Mouse (Mus musculus): ENCODE data around the gene Gsto1. TPM values are rescaled to one million over a fixed set of nuclear protein-coding genes. Genes with fewer than 3 reads are reported as not detected.

Gene Gsto1
- total RNA-seq, 2 experiments from 2014 or later, result 121 to 129 TPM

DNA sequence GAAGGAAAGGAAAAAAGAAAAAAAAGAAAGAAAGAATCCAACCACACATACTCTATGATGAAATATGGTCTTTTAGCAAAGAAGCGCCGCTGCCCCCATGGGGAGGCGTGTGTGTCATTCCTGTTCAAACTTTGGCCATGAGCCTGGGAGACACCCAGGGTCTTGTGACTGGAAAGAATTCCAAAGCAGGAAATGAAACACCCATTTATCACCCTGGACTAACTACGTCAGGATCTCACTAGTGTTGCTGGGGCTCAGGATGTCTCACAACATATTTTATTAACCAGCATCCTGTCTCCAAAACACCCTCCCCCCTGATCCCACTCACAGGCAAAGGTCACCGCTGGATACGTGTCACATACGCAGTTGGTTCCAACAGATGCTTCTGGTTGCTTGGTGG is 31.8 kb downstream of the Gsto1 start:
- no peak for DNase-seq (ENCODE audit: low spot score in 2 of 2)

DNA sequence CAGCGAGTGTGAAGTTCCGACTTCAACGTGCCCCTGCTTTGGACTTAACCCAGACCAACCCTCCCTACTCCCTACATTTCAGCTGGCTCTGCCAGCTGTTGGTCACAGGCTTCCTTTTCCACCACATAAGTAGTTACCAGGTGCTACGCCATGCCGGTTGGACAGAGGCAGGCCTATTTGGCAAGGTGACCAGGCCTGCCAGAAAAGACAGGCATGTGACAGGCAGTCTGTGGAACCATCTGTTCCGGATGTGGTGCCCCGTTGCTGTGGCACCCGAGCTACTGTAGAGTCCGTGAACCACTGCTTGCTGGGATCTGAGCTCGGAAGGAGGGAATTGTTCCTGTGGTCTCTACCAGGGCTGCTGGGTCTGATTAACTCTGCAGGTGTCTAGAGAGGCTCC is 32.6 kb downstream of the Gsto1 start:
- no peak for DNase-seq (ENCODE audit: low spot score in 2 of 2)

DNA sequence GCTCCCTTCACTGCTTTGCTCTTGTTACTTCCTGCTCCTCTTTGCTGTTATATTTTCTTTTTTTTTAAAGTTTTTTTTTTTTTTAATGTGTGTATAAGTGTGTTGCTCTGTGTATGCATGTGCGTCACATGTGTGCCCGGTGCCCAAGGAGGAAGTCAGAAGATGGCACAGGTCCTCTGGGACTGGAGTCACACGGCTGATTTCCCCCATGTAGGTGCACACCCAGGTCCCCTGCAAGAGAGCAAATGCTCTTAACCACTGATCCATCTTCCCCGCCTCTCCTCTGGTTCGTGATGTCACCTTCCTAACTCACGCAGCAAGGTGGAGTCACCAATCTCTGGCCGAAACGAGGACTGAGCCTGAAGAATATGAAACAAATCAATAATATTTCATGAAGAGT is 33.3 kb downstream of the Gsto1 start:
- no peak for DNase-seq (ENCODE audit: low spot score in 2 of 2)

DNA sequence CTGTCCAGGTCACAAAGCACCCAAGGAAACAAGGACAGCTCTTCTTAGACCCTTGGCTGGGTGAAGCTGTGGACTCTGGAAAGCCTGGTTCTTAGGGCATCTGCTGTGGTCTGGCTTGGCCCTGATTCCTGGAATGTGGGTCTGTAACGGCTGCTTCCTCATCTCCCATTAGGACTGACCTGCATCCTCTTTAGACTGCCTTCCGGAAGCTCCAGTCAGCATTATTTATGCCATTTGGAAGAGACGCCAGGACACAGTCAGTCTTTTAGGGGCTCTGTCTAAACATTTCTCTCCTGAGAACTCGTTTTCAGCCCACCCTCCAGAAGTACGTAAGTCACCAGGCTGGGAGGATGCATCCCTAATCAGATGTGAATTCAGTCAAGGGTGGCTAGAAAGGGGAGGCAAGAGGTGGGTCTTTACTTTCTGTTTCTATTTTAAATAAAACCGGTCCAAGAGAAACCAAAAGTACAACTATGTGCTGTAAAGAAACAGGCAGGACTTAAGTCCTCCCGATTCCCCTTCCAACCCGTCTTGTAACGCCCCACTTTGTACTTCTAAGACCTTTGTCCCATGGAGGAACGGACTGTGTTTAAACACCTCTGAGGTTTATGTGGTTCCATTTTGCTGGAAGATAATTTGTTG is 35.8 kb downstream of the Gsto1 start:
- no peak for DNase-seq (ENCODE audit: low spot score in 2 of 2)

DNA sequence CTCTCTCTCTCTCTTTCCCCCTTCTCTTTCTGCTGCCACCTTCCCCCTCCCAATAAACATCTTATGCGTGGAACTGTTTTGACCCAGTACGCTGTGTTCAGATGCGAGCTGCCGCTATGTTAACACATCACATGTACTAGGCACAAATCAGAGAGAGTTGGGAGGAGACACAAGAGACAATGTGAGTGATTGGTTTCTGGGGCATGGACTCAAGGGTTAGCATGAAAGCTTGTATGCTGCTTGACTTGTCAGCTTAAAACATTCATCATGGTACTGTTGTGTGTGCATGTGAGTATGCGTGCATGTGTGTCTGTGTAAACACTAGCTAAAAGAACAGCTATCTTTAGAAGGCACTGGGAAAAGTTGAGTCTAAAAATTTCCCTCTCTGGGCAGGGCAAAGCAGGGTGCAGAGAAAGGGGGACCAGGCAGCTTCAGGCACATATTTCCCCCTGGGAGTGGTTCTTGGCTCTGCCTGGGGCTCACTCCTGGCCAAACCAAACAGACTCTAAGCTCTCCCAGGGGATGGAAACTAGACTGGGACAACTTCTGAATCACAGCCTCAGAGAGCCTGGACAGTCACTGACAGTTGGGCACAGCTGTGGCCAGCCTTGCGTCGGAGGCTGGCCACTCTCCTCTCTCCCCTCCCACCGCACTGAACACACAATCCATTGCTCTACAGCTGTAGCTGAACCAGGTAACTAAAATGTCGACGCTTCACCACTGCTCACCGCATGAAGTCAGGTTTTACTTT is 37.0 kb downstream of the Gsto1 start:
- DNase-seq (ENCODE audit: low spot score in 2 of 2), result no peak

DNA sequence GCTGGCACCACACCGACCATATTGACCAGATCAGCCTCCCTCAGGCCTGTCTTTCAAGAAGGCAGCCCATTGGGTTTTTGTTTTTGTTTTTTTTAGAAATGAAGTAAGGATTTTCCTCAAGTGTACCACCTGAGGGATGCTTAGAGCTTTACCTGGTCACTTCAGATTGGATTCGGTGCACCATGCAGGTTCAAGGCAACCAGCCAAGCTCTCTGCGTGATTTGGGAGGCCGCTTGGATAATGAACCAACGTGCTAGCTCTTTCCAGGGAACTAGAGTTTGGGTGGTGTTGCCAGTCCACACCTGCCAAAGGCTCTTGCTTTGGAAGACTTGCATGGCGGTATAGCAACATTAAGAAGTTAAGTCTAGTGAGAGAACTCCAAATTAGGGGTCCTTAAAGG is 38.3 kb downstream of the Gsto1 start:
- DNase-seq (ENCODE audit: low spot score in 2 of 2), result no peak

DNA sequence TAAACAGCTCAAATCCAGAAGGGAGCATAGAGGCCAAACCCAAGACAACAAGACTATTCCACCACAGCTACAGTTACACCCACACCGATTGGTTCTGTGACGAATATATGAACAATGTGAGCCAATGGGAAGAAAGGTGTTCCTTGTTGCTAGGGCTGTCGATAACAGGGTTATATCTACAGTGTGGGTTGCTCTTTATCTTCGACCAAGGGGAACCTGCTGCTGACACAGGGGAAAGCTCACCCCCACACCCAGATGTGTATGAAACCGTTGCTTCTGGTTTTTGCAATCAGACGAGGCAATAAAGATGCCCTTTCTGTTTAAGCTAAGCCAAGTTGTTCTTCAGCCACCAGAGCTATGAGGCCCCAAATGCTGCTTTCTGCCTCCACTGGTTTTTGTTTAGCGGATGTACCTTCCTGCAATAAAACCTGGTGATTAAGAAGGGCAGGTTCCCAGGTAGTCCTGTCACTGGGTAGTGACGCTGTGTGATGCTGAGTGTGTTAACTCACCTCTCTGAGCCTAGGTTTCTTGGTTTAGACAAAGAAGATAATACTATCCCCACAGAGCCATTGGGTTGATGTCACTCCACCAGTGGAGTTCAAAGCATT is 43.8 kb downstream of the Gsto1 start:
- no peak for DNase-seq (ENCODE audit: low spot score in 2 of 2)

DNA sequence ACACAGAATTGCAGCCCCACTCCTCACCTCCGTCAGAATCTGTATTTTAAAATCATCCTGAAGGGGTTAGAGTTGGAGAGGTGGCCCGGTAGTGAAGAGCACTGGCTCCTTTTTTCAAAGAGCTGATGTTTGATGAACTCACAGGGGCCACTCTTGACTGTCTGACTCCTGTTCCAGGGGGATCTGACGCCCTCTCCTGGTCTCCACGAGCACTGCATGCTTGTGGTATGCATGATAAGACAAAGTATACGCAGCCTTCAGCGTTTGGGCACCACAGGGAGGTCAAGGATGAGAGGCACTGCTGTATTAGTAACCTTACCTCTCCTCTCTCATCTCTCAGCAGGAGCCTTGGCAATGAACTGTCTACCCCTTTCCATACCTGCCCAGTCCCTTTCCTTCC is 45.2 kb downstream of the Gsto1 start:
- no peak for DNase-seq (ENCODE audit: low spot score in 2 of 2)

DNA sequence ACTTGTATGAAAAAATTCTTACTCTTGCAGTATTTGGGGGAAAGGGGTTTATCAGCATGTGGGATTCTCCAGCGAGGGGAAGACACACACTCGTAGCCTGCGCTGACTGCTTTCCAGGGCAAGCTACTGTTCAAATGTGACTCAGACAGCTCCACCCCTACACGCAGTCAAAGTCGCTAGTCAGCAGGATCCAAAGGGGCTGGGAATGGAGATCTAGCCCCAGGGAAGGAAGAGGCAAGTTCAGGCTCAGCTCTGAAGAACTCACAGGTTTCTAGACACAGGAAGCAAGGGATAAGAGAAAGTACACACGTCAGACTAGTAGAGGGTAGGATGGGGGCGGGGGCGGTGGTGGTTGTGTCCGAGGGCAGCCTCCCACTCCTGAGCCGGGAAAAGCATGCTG is 45.8 kb downstream of the Gsto1 start:
- DNase-seq (ENCODE audit: low spot score in 2 of 2), result no peak

DNA sequence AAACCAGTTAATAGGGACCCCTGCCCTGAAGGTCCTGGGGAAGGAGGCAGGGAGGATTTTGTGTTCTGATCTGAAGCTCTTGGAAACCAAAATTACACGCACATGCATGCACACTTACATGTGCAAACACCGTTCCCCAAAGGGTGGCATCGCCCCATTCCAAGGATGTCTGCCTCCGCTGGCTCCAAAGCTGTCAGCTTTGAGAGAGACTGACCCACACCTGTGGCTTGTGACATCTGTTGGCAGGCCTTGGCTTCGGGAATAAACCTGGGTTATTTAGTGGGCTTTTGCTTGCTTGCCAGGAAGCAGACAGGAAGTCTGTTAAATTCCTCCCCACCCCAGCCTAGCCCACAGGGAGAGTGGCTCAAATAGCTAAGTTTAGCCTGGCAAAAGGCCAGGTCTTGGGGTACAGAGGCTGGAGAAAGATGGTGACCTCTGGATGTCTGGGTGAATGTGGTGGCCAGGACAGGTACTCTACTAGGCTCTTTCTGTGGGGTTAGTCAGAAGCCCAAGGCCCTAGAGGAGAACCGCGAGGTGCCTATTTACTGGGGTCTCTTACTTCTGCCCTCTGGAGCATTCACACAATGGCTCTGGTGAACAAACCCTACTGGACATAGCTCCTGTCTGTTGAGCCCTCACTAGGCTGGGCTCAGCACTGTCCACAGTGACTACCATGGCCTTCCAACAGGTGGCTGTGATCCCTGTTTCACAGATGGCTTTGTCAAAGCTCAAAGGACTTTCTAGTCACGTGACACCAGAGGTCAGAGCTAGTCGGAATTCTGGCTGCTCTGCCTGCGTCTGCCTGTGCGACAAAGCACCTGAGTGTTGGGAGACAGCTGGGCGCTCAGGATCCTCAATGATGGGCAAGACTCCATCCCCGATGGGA is 47.8 kb downstream of the Gsto1 start:
- DNase-seq (ENCODE audit: low spot score in 2 of 2), result no peak

DNA sequence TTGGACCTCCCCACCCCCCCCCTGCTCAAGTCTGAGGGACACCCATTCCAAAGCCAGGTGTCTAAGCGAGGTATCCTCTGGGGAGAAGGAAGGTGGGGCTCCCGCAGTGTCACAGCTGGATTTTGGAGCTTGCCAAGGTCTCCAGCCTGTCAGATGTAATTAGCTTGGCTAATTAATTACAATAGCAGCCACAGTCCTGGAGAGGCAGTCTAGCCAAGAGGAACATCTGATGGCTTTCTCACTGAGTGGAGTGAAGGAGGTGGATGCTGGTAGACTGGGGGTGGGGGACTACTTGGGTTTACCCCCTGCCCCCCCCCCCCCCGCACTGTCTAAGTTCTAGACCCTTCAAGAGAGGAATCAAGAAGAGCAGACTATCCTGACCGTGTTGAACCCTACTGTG is 48.9 kb downstream of the Gsto1 start:
- DNase-seq (ENCODE audit: low spot score in 2 of 2), result no peak

DNA sequence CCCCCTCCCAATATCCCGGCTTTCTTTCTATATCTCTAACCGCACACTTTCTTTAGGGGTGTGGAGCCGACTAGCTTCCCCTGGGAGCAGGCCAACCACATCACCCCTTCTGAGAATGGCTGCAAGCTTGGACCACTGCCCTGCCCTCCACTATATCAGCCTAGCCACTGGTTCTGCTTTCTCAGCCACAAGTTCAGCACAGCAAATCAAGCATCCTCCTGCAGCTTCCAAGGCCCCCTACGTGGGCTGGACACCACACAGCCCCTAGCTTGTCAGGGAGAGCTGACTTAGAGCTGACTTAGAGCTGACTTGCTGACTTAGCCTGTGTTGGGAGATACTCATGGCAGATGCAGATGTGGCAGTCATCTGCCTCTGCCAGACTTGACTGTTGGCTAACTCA is 50.3 kb downstream of the Gsto1 start:
- no peak for DNase-seq (ENCODE audit: low spot score in 2 of 2)

DNA sequence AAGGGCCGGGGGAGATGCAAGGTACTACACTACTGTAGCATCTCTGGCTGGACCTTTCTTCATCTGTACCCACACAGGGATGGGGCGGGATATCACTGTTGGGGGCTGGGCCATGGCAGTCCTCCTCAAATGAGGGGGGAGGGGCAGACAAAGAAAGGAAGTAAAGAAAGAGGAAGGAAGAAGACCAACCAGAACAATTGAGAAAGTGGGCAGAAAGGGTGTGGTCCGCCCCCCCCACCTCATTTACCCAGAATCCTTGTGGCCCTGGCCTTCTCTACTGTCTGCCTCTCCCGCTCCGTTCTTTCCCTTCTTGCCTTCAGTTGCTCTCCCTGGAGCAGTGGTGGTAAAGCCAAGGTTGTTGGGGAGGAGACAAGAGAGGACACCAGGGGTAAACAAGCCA is 50.8 kb downstream of the Gsto1 start:
- no peak for DNase-seq (ENCODE audit: low spot score in 2 of 2)

DNA sequence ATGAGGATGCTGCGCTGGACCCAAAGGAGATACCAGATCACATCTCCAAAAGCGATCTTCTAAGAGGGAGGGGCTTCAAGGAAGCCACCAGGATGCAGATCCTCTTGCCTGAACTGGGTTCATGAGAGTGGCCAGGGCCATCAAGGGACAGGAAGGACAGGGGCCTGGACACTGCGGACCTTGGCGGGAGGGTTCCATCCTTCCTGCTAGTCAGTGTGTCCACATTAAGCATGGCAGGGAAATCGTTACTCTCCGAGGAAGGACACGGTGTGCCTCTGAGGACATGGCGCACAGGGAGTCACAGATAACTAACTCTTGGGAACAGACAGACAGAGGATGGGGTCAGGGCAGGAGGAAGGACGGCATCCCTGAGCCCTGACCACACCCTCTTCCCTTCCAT is 52.8 kb downstream of the Gsto1 start:
- no peak for DNase-seq (ENCODE audit: low spot score in 2 of 2)

DNA sequence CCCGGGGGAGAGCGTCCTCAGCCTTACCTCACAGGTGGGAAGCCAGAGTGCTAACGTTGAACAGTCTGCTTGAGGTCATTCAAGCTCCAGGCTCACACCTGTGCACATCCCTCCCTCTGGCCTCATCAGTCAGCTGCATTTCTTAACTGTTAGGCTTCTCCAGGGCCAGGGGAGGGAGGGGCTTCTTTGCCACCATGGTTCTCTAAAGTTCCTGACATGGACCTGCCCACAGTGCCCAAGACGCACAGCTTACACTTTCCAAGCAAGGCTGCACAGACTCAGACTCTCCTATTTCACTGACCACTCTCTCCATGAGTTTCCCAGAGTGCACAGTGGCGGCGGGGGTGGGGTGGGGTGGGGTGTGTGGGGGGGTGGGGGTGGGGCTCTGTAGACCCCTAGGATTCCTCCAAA is 54.2 kb downstream of the Gsto1 start:
- DNase-seq (ENCODE audit: low spot score in 2 of 2), result no peak

DNA sequence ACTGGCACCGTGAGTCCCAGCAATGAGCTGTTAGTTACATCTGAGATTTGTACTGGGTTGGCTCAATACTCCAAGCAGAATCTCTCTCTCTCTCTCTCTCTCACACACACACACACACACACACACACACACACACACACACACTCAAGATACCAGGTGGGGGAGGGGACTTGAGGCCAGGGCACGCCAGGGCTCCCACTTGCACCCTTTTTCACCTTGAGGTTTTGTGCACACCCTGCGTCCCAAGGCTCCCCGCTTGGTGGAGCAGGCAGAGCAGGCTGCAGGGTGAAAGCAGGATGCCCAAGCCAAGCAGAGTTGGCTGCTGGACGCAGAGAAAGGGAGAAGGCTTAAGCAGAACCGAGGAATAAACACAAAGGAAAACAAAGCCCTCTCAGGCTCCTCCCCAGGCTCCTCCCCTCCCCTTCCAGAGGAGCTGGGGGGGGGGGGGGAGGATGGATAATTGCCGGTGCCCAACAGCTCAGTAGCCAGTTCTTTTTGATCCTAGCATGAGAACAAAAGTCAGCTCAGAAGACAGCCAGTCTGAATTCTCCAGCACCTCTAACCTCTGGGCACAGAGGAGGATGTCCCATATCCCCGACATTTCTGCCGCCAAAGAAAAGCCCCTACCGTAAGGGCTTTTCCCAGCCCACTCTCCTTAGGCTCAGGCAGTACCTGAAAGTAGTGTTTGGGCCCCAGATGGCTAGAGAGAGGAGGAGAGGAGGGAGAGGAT is 54.8 kb downstream of the Gsto1 start:
- no peak for DNase-seq (ENCODE audit: low spot score in 2 of 2)

DNA sequence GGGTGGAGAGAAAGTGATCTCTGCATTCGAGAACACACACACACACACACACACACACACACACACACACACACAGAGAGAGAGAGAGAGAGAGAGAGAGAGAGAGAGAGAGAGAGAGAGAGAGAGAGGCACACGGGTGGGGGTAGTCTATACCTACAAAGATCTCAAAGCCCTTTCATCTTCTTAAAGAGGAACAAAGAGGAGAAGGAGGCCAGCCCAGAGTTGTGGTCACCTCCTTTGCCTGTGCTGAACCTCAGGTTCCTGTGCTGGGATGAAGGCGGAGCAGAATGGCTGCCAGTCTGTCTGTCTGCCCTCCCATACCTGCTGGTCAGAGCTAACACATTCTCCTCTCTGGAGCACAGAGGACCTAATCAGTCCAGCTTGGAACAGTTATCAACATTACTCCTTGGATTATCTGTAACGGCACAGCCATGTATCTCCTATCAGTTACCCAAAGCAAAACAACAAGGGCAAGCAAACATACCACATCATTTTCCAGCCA is 55.4 kb downstream of the Gsto1 start:
- DNase-seq (ENCODE audit: low spot score in 2 of 2), result no peak

DNA sequence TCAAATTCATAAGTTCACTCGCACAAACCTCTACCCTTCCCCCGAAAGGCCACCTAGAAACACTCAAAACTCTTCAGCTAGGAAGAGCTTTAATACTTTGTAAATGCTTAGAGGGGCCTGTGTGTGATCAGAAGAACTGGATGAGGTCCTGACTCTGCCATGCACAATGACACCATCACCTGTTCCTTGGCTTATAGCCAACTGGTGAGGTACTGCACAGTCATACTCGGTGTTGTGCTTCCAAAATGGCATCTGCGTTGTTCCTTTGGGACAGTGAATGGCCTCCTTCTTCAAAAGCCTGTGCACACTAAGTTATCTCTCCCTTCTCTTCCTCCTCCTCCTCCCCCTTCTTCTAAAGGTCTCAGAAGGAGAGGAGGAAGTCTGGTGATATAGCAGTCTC is 56.0 kb downstream of the Gsto1 start:
- DNase-seq (ENCODE audit: low spot score in 2 of 2), result no peak

DNA sequence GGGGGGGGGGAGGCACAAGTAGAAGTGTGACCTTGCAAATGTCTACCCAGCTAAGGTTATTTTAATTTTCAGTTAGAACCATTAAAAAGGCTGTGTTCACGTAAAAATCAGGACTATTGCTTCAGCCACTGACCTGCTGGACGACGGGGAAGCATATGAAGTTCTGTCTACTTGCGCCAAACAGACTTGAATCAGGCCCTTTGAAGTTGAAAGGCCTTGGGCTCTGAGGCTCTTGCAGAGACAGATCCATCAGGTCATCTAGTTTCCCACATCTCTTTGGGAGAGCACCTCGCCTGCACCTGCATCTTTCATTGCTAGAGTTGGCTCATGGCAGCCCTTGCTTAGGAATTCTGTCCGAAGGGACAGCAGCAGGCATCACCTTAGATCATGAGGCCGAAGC is 58.6 kb downstream of the Gsto1 start:
- no peak for DNase-seq (ENCODE audit: low spot score in 2 of 2)

DNA sequence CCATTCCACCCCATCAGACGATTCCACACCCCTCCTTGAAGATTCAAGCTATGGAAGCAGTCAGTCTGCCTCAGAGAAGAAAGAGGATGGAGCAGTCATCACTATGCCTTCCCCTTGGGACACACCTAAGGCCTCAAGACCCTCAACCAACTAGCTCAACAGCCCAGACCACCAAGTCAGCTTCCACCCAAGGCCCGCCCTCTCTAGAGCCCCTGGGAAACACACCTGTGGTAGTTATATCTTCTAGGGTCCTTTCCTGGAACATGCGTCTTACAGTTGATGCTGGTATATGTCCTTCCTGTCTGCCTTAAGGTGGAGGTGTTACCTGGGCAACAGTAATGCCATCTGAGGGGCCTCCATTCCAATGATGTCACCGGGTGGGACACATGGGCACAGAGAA is 59.4 kb downstream of the Gsto1 start:
- no peak for DNase-seq (ENCODE audit: low spot score in 2 of 2)

Measured in adrenal gland, postnatal 4 days (tissue).